Mouse (Mus musculus) right cerebral cortex, postnatal 14 days (tissue): ENCODE measurements around the gene Babam1.

Experiments
- DNase-seq: peaks from one replicate; pipeline ENCODE4 v3.0.0; 2022

Babam1 gene

GRCm38 (mm10) chr8:71381971-71382961 is 14.4 kb upstream of the Babam1 start:
- peak; percentile 74 for DNase-seq

- no peak for DNase-seq
These were observed 13.3 kb upstream of the Babam1 start for GRCm38 (mm10) chr8:71383396-71383795.

GRCm38 (mm10) chr8:71383860-71384259 is 12.8 kb upstream of the Babam1 start:
- DNase-seq = no peak

- DNase-seq = no peak
These were observed 11.3 kb upstream of the Babam1 start for GRCm38 (mm10) chr8:71385212-71385835.

GRCm38 (mm10) chr8:71388267-71388666 is 8.4 kb upstream of the Babam1 start:
- DNase-seq = no peak

- peak; percentile 1 for DNase-seq
These were observed 5.0 kb upstream of the Babam1 start for GRCm38 (mm10) chr8:71391696-71392095.

- no peak for DNase-seq
These were observed 4.3 kb upstream of the Babam1 start for GRCm38 (mm10) chr8:71392391-71392790.

GRCm38 (mm10) chr8:71392871-71393270 is 3.8 kb upstream of the Babam1 start:
- DNase-seq = no peak

- DNase-seq = no peak
These were observed 2.2 kb upstream of the Babam1 start for GRCm38 (mm10) chr8:71394481-71394880.

- DNase-seq = no peak
These were observed 1.6 kb upstream of the Babam1 start for GRCm38 (mm10) chr8:71395071-71395470.

- DNase-seq = no peak
These were observed 1.0 kb upstream of the Babam1 start, which contains the start of gene Ushbp1 for GRCm38 (mm10) chr8:71395629-71396028. Ushbp1 (minus strand) TSS chr8:71395802.

GRCm38 (mm10) chr8:71397701-71398100 is 1.0 kb downstream of the Babam1 start:
- no peak for DNase-seq

GRCm38 (mm10) chr8:71400826-71401225 is 4.2 kb downstream of the Babam1 start:
- DNase-seq = no peak

GRCm38 (mm10) chr8:71401454-71401853 is 4.8 kb downstream of the Babam1 start:
- no peak for DNase-seq

GRCm38 (mm10) chr8:71402446-71402964 is 5.8 kb downstream of the Babam1 start:
- no peak for DNase-seq

- no peak for DNase-seq
These were observed 6.6 kb downstream of the Babam1 start for GRCm38 (mm10) chr8:71403107-71403885.

- DNase-seq = no peak
These were observed 7.3 kb downstream of the Babam1 start for GRCm38 (mm10) chr8:71404011-71404410.

GRCm38 (mm10) chr8:71404951-71405351 is 8.3 kb downstream of the Babam1 start:
- no peak for DNase-seq

- DNase-seq = peak; percentile 96
These were observed 8.9 kb downstream of the Babam1 start, which contains the start of gene Ankle1 for GRCm38 (mm10) chr8:71405401-71406098. Ankle1 (plus strand) TSS chr8:71406010.

GRCm38 (mm10) chr8:71406099-71407015 is 9.7 kb downstream of the Babam1 start:
- DNase-seq = peak; percentile 43

- no peak for DNase-seq
These were observed 10.8 kb downstream of the Babam1 start for GRCm38 (mm10) chr8:71407441-71407840.
